Mouse (Mus musculus) common myeloid progenitor, adult 5-6 weeks (primary cell): ENCODE results near the gene Plxna2. TPM values are rescaled to one million over a fixed set of nuclear protein-coding genes. Genes with fewer than 3 reads are reported as not detected.

Experiments
- ATAC-seq: replicated peaks from 2 replicates; pipeline ENCODE4 v1.8.0; 2016; ENCODE audit warnings: low read depth, mild to moderate bottlenecking, moderate TSS enrichment, inconsistent platforms; ENCODE audit not compliant: poor library complexity, severe bottlenecking
- total RNA-seq: library from RNA; stranded (forward); fragments of 200-1000, 187-1606 nt; gene quantifications from 2 replicates; pipeline ENCODE4 v1.2.3, GENCODE M21; 2017

Plxna2 gene
- total RNA-seq, 1 experiment from 2014 or later: 0.23 TPM

DNA sequence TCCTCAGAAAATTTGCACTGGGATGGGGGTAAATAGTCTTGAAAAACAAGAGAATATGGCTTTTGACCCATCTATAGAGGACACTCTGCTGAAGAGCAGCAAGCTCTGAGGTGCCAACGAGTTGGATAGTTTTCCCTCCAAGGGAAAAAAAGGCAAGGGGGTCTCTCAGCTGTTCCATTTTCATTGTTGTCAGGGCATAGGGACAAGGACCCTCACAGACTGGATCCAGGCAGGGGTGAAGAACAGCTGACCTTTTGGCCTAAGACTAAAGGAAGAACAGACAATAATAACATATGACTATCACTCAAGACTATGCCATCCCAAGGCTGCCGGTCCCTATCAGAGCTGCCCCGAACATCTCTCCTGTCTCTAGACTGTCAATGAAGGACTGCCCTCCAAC, 4.2 kb downstream of the Plxna2 start:
- ATAC-seq: no peak

DNA sequence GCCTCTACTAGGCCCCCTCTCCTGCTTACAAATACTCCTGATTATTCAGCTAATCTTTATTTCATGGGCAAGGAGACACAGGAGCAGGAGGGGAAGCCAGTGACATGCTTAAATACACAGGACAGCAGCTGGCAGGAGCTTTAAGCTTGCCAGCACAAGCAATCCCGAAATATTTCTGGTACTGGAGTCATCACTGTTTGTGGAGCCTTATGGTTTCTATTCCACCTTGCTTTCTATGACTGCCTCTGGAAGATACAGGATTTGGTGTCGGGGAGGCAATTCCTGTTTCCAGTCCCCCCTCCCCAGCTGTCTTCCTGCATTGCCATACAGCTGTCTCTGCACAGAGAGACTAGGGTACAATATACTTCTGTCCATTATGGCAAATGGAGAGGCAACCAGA, 4.7 kb downstream of the Plxna2 start:
- ATAC-seq: no peak

DNA sequence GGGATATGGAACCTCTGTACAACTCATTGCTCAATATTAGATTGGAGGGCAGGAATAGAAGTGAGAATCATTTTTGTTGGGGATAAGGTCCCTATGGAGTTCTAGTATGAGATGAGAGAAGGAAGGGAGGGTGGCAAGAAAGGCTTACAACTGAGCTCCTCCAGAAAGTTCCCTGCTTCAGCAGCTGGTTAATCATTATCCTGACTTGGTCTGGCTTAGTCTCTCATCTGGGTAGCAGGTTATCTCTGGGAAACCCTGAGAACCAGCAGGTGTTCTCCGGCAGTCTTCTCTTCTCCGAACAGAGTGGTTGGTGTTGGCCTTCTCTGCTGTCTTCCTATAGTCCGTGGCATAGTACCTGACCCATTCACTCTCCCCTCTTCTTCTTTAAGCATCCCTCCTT, 5.6 kb downstream of the Plxna2 start:
- ATAC-seq: no peak

DNA sequence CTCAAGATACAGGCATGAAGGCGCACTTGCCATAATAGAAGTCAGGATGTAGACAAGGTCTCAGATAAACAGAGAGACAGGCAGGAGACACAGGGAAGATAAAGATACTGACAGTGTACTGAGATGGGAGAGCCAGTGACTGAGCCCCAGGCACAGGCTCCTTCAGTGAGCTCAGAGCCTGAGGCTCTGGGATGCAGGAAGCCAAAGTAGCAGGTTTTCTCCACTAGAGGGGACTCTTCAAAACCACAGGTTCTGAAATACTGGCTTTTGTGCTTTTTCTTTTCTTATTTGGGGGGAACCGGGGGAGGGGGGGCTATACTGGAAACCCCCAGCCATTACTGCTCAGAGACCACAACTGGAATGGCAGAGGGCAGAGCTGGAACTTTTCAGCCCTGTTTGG, 6.4 kb downstream of the Plxna2 start:
- 0 out of 2 replicates have a peak, but pooled peaks have one; percentile 21 for ATAC-seq

DNA sequence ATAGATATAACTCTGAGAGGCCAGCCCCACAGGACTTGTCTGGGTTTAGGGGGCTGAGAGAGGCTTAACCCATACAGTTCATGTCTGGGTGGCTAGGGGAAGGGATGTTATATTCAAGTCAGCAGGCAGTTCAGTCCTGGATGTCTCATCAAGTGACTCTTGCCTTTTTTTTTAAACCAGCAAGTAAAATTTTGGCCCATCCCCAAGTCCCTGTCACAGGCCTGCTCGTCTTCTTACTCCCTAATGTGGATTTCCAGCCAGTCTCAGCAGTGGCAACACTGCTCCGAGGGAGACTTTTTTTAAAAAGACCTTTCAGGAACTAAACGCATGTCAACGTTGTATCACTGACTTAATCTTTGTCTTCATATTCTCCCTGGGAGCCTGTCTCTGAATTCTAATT, 7.0 kb downstream of the Plxna2 start:
- ATAC-seq: no peak

DNA sequence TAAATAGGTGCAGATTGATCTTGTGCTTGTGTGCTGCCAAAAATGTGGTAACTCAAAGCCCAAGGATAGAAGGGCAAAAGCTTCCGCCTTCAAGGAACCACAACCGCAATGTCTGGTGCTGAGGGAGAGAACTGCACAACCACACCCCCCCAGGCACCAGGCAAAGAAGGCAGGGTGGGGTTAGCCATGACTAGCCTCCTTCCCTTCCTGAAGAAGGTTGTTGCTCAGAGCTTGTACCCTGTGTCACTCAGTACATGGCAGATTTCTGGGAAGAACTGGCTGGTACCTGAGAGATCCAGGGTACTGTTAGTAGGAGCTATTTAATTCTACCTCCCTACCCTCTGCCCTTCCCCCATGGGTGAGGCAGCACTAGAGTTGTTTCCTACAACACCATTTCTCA, 8.1 kb downstream of the Plxna2 start:
- peak; percentile 91 for ATAC-seq

DNA sequence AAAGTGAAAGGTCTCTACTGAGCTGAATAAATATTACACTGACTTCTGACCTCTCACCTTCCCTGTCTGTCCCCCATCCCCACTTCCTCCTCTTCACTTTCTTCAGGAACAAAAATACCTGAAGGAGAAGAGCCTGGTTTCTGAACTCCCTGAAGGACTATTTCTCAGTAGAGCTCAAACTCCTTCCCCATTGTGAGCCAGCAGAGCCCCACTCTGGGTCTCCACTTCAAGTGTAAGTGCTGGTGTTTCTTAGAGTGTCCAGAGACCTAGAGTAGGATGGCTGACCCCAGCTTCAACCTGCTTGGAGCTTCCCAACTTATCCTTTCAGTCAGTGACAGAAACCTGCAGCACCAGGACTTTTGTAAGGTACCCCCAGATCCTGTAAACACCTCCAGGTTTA, 9.3 kb downstream of the Plxna2 start:
- no peak for ATAC-seq

DNA sequence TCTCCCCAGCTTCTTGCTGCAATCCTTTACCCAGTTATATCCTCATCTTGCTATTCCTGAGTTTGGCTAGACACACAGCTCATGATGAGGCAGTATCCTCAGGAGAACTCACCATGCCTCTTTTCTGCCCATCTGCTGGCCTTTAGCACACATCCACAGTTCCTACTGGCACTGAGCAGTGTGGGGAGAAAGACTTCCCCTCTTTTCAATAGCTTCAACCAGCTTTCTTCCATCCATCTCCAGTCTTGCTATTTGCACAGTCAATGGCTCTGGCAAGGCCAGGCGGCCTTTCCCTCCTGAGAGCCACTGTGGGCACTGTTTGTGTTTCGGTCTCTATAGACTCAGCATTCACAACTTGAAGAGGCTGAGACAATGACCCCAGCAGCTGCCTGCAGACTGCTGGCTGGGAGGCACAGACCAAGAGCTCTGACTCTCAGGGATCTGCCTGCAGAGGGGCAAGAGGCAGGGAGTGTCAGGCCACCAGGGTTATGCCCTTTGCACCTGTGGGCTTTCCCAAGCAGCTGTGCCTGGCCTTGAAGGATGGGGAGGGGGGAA, 11.2 kb downstream of the Plxna2 start:
- no peak for ATAC-seq

DNA sequence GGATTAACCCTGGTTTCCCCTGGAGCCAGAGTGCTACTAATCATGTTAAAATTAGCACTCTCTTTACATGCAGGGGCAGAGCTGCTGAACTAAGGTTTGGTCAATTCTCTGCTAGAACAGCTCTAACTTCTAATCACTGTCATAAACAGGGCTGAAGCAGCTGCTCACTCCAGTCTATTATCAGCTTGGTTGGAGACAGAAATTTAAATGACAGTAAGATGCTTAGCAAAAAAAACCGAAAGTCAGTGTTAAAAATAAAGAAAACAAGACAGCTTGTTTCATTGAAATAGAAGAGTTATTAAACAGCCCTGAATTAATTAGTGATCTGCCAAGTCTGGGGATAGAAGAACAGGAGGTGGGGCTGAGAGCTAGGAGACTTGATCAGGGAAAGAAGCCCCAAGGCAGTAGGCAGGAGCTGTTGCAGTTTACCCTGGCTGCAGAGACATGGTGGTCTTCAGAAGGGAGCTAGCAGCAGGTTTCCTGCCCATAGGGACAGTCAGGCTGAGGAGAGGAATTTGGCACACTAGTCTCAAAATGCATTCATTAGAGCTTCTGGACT, 12.6 kb downstream of the Plxna2 start:
- ATAC-seq: no peak

DNA sequence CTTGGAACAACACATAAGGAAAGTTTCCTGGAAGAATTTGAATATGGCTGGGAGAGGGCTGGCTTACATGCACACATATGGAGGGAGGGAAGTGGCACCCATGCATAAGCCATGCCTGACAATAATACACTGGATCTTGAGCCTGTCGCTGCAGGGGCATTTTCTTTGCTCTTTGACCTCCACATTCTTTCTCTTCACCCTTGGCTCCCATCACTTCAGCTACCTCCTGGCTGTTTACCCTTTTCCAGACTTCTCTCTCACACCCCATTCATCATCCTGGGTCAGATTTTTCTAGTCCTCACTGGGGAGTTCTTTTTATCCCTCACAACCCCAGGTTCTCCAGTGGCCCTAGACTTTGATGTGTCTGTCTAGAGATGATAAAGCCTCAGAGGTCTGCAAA, 13.6 kb downstream of the Plxna2 start:
- no peak for ATAC-seq

DNA sequence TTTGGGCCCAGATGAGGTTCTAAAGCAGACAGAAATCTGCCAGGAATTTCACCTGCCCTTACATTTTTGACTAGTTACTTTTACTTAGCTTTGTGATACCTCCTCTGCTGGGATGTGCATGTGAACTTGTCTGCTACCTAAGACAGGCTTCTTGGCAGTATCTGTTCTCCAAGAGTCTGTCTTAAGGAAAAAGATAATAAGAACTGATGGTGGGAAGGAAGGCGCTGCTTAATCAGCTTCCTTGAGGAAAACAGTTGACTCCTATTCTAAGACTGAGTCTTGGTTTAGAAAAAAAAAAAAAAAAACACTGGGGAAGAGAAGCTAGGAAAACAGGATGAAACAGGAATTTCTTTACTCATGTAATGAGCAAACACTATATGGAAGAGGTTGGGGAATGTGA, 14.0 kb downstream of the Plxna2 start:
- ATAC-seq: no peak

DNA sequence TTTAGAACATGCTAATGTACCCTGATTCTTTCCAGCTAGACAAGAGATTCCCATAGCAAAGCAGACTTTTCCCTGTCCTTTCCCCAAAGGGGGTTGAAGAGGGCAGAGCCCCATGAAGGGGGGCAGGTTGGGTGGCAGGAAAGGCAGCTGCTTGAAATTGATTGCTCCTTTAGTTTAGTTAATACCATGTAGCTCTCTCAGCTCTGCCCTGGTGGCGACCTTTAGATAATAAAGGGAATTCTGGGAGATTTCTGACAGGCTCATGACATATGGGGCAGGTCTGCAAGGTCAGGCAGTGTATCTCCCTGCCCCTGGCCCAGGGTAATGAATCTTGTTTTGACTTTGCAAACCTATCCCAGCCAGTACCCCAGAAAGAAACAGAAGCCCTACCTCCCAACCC, 17.4 kb downstream of the Plxna2 start:
- no peak for ATAC-seq

DNA sequence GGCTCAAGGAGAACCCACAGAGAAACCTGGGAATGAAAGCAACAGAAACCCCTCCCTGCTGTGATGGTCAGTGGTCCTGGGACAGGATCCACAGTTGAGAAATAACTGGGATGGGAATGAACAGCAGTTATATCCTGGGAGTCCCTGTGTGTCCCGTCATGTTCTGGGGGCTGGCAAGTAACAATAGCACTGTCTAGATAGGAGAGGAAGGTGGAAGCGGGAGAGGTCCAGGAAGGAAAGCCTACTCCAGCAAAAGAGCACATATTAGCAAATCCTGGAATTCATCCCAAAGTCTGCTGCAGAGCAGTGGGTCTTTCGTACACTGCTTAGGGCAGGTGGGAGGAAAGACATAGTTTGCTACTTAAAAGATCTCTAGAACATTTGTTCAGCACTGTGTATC, 17.9 kb downstream of the Plxna2 start:
- no peak for ATAC-seq

DNA sequence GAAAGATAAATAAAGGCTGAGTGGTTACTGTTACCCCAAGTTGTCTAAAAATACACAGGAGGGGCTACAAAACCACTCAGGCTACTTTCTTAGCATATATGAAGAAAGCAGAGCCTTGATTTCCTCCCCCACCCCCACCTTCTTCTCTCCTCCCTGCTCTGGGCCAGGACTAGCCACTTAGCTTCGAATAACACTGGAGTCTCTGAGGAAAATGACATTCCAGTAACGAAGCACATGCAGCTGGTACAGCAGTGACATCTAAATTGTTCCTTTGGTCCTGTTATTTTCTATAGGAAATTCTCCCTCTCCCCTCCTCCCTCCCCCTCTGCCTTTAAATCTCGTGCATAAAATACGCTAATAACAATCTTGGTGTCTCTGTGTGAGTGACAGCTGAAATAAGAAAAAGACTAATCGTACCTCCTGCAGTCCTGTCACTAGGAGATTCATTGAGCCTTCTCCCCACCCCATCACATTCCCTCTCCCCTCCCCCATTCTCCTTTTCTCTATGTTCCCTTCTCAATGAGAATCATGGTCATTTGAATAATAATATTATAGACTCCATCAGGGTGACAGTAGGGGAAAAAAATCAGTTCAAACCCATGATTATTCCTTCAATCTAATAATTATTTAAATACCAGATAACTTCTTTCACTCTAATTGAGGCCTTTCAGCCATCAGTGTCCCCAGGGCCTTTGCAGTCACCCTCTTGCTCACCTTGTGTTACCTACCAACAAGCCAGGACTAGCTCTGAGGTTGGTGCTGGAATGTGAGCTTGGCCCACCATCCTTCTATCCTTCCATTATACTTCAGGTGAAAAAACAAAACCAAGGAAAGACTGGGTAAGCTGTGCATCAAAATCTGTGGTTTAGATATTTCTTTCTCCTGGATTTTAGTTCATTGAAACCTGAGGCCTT, 19.6 kb downstream of the Plxna2 start:
- ATAC-seq: no peak

DNA sequence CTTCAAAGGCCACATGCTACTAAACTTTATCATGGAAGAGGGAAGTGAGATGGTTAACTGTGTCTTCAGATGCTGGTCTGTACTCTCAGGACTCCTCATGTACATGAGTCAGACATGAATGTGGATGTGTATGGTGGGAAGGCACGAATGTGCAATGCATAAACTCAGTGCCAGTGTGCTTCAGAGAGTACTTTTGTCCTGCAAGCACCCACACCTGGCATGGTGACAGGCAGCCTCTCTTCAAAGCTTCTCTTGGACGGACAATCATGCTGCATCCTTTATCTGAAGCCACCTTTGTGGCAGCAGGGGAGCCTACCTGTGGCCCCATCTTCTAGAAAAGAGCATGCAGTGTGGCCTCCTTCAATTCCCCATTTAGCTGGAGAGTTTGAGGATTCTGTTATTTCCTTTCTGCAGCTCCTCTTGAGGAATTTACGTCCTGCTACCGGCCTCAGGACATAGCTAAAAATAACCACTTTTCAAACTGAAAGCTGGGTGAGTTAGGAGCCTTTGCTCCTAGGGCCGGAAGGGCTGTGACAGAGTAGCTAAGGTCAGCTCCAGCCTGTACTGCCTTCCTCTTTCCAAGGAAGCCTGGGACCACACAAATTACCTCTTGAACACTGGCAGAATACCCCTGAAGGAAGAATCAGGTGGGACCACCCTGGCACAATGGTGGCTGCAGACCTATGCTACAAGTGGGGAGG, 23.7 kb downstream of the Plxna2 start:
- ATAC-seq: no peak

DNA sequence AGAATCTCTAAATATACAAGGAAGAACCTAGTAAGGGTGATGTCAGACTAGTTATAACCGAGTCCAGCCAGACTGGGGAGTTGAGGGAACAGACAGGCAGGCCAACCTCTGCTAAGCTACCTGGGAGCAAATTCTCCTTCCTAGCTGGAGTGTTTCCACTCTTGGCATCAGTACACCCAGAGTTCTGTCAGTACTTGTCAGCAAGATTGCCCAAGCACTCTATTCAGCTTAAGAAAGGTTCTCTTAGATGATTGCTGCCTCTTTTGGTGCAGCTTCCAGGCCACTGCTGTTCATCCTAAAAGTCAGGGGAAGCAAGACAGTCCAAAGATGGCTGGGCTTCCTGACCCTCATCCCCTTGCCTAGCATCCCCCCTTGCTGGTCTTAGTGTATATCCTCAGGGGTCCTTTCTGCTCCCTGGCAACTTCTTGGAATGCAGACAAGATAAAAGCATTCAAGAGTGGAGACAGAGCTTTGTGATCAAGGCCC, 24.3 kb downstream of the Plxna2 start:
- no peak for ATAC-seq

DNA sequence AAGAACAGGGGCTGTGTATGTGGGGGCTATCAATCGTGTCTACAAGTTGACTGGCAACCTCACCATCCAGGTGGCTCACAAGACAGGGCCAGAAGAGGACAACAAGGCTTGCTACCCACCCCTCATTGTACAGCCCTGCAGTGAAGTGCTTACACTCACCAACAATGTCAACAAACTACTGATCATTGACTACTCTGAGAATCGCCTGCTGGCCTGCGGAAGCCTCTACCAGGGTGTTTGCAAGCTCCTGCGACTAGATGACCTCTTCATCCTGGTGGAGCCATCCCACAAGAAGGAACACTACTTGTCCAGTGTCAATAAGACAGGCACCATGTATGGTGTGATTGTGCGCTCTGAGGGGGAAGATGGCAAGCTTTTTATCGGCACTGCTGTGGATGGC, 25.9 kb downstream of the Plxna2 start:
- no peak for ATAC-seq

DNA sequence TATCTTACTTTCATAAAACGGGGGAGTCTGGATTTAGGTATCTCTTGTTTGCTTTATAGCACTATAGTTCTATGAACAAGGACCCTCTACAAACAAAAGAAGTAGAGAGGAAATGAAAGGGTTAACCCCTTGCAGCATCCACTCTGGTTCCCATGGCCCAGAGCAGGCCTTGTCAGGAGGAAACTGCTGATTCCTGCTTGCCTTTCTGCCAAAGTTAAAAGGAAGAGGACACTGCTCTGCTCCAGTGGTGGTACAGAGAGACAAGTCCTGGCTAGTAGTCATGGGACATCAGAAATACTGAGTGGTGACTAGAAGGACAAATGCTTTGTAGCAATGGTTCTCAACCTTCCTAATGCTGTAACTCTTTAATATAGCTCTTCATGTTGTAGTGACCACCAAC, 27.9 kb downstream of the Plxna2 start:
- no peak for ATAC-seq

DNA sequence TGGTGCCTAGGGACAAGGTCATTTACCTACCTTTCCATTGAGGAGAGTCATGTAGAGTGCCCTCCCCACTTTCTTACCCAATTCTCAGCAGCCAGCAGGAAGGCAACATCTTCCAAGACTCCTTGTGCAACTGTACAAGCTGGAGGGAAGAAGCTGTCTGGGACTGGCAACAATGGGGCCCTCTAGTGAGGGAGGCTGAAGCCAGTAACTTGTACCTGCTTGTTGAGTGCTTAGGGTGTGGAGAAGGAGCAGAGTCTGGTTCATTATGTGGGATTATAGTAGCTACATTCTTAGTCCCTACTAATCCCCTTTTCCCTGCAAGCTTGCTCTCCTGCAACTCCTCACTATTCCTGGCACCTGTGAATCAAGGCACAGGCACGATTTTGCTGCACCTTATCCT, 32.1 kb downstream of the Plxna2 start:
- ATAC-seq: no peak

DNA sequence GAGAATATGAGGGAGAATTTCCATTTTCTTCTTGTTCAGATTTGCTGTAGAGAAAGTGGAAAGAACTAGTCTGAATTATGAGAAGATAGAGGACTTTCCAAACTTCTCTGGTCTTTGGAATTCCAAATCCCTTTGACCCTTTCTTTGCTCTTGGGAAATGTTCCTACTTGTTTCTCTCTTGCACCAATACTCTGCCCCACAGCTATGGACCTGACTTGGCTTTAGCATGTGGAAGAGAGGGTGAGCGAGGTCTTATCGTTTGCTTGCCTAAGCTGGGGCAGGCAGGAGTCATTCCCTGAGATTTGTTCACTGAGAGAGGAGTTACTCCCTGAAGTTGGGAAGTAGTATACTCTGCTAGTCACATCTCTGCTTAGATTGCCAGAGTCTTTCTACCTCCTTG, 32.5 kb downstream of the Plxna2 start:
- no peak for ATAC-seq

DNA sequence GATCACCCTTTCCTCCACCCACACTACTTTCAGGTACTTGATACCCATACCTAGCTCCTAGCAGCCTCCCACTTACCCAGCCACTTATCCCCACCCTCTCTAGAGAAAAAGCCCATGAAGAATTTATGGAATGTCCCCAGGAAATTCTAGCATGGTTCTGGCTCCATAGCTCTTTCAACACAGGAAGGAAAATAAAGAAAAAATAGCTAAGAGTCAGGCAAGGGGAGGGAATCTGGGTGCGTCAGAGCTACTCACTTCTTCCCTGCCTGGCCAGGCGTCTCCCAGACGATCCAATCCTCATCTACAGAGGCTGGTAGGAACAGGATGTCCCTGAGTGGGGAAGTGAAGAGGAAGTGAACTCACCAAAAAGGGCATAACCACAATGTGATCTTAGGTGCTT, 34.0 kb downstream of the Plxna2 start:
- ATAC-seq: no peak
